Mouse (Mus musculus) kidney, postnatal 10 days (tissue): Measurements from ENCODE around the gene Kcnj16.

Experiments
- DNase-seq: peaks from one replicate; pipeline ENCODE4 v3.0.0; 2021; ENCODE audit warnings: mixed read lengths

Gene Kcnj16

GRCm38 (mm10) chr11:110967762-110968135 lies at the start of gene Kcnj16:
Kcnj16 (plus strand) TSS chr11:110968033.
- peak; percentile 66 for DNase-seq

GRCm38 (mm10) chr11:110918808-110919465 lies 48.9 kb upstream of the Kcnj16 start:
- DNase-seq = no peak

GRCm38 (mm10) chr11:110935699-110936098 lies 32.1 kb upstream of the Kcnj16 start:
- no peak for DNase-seq

GRCm38 (mm10) chr11:110942280-110942679 lies 25.6 kb upstream of the Kcnj16 start:
- no peak for DNase-seq

- no peak for DNase-seq
These were observed 25.1 kb upstream of the Kcnj16 start for GRCm38 (mm10) chr11:110942695-110943135.

GRCm38 (mm10) chr11:110956665-110957064 lies 11.2 kb upstream of the Kcnj16 start:
- DNase-seq = no peak

- DNase-seq = peak; percentile 35
These were observed 6.2 kb upstream of the Kcnj16 start for GRCm38 (mm10) chr11:110961592-110962021.

GRCm38 (mm10) chr11:110967019-110967761 lies 643 bp upstream of the Kcnj16 start:
- DNase-seq = no peak

GRCm38 (mm10) chr11:110968901-110969300 lies 1.1 kb downstream of the Kcnj16 start:
- no peak for DNase-seq

GRCm38 (mm10) chr11:110985508-110985907 lies 17.7 kb downstream of the Kcnj16 start:
- no peak for DNase-seq

GRCm38 (mm10) chr11:110985949-110986348 lies 18.1 kb downstream of the Kcnj16 start:
- DNase-seq = peak; percentile 71

GRCm38 (mm10) chr11:110993616-110994015 lies 25.8 kb downstream of the Kcnj16 start:
- peak; percentile 14 for DNase-seq

- DNase-seq = no peak
These were observed 29.4 kb downstream of the Kcnj16 start for GRCm38 (mm10) chr11:110997211-110997610.

- no peak for DNase-seq
These were observed 37.3 kb downstream of the Kcnj16 start for GRCm38 (mm10) chr11:111005103-111005502.

GRCm38 (mm10) chr11:111009471-111009870 lies 41.6 kb downstream of the Kcnj16 start:
- DNase-seq = no peak

GRCm38 (mm10) chr11:111016206-111016605 lies 48.4 kb downstream of the Kcnj16 start:
- DNase-seq = no peak

- DNase-seq = no peak
These were observed 52.4 kb downstream of the Kcnj16 start for GRCm38 (mm10) chr11:111020211-111020610.

GRCm38 (mm10) chr11:111022681-111023281 lies 54.9 kb downstream of the Kcnj16 start:
- DNase-seq = no peak

- peak; percentile 66 for DNase-seq
These were observed 74.3 kb downstream of the Kcnj16 start for GRCm38 (mm10) chr11:111042175-111042574.

GRCm38 (mm10) chr11:111043298-111043697 lies 75.5 kb downstream of the Kcnj16 start:
- no peak for DNase-seq

- no peak for DNase-seq
These were observed 86.4 kb downstream of the Kcnj16 start for GRCm38 (mm10) chr11:111054252-111054651.

GRCm38 (mm10) chr11:111054854-111055822 lies 87.3 kb downstream of the Kcnj16 start:
- DNase-seq = no peak

GRCm38 (mm10) chr11:111056030-111056429 lies 88.2 kb downstream of the Kcnj16 start:
- DNase-seq = no peak
